Mouse (Mus musculus) right cerebral cortex, adult 2 months (tissue): ENCODE results near the gene Bcl2l1.

Experiments used
- DNase-seq, 2 experiments: peaks; one replicate each; pipeline ENCODE4 v3.0.0; 2021 to 2022; ENCODE audit warnings: low spot score in 2 of 2

Bcl2l1 gene

DNA sequence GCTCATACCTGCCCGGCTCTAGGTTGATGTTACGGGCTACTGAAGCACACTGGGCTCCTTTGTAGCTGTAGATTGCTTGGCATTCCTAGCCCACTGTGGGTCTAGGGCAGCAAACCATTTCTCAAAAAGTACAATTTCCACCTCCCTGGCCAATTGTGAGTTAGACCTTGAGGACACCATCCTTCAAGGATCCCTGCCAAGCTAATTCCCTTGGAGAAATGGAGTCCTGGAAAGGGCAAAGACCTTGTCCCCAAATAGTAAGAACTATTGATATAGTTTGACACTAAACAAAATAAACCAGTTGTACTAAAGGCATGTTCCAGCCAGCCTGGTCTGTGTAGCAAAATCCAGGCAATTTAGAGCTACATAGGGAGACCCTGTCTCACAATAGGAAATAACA is 93.2 kb downstream of the Bcl2l1 start:
- no peak for DNase-seq

DNA sequence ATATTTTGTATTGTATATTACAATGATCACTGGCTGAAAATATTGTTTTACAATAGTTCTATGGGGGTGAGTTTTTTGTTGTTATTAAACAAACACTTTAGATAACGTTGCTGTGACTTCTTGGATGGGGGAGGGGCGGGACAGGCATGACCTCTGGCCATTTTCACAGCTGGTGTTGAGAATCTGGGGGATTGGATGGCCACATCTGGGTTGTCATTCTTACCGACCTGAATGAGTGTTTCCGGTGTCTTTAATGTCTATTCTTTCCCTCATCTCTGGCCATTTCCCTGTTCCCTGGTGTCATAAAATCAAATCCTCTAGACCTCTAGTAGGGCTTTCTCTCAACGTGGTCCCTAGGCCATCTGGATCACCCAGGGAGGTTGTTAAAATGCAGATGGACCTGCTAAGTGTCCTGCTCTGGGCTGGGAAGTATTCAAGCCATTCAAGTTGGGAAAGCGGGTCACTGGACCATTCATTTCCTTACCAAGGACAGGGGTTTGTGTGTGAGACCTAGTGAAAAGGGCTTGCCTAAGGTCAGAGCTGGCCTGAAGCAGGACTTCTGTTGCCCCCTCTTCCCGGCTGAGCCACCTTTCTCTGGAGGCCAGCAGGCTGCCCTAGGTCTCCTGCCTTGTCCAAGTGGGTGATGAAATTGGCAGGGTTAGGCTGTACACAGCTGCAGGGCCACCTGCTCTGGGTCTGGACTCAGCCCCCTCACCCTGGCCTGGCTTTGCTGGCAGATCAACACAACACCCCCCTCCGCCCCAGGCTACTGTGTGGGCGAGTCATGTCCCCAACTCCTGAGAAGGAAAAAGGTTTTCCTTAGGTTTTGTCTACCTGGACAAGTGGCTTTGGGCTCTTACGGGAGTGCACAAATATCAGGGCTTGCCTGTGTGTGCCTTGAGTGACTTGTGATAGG is 94.0 kb downstream of the Bcl2l1 start:
- DNase-seq: no peak

DNA sequence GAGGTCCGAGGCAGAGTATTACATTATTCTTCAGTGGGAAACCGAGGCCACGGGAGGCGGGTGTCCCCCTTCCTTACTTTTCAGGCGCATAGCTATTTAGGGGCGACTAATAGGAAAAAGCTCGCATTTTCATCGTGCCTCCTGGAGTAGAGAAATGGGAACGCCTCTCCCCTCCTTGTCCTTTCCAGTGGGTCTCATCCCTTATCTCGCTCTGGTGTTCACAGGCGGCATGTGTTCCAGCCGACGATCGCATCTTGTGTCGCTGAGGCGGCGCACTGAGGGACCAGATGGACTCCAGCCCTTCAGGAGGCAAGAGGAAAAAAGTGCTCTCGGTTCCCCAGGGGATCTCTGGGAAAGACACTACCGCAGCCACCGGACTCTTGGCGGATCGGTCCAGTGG is 94.8 kb downstream of the Bcl2l1 start:
- no peak for DNase-seq

DNA sequence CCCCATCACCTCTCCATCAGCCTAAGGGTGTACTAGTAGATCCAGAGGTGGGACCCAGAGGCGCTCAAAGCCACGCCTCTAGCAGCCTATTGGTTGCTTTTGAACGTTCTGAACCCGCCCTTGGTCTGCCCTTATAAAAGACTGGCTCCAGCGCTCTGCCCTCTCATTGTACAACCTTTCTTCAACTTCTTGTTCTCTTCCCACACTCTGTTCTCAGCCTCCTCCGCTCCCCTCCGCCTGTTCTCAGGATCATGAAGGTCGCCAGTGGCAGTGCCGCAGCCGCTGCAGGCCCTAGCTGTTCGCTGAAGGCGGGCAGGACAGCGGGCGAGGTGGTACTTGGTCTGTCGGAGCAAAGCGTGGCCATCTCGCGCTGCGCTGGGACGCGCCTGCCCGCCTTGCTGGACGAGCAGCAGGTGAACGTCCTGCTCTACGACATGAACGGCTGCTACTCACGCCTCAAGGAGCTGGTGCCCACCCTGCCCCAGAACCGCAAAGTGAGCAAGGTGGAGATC is 95.4 kb downstream of the Bcl2l1 start, which contains the start of gene Id1:
Gene Id1 (plus strand): TSS at position 162 of the 512 bp plus-strand sequence.
- DNase-seq: peak; percentile 56 to 64

DNA sequence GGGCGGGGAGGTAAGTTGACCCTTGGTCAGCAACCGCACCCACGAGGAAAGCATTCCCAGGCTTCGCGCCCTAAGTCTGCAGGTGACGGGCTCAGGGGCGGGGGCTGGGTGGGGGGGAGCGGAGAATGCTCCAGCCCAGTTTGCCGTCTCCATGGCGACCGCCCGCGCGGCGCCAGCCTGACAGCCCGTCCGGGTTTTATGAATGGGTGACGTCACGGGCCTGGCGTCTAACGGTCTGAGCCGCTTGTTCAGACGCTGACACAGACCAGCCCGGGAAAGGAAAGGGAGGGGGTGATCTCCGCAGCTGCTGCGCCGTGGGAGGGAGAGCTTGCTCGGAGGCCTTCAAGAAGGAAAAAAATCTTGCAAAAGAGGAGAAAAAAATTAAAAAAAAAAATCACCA is 96.5 kb downstream of the Bcl2l1 start:
- peak; percentile 94 to 95 for DNase-seq

DNA sequence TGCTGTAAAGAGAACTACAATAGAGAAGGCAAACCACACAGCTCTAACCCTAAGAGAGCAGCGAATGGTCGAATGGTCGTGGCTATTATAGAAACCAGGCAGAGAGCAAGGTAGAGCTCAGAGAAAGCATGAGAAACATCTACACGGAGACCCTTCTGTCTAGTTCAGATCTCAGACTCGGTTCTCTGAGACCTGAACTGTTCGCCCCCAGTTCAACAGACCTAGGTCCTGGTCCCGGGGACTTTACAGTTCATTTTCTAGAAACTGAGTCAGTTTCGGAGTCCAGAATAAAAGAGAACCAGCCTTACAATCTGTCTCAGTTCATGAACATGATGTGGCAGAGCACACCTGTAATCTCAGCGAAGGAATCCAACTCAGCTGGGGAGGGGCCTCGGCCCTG is 97.0 kb downstream of the Bcl2l1 start:
- DNase-seq: no peak

DNA sequence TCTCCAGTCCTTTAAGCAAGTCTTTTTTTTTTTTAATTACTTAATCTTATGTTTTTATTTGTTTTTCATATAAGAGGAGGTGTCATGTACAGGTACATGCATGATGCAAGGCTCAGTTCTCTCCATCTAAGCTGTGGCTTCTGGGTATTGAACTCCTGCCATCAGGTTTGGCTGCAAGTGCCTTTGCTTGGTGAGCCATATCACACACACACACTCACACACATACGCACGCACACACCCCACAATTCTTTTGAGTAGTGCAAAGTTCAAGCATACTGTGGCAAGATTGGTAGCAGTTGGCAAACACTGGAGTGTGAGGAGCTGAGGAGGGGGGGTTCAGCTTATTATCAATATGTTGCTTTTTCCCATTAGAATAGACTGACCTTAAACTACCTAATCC is 98.3 kb downstream of the Bcl2l1 start:
- no peak for DNase-seq
